Mouse (Mus musculus) cerebellum, adult 2 months (tissue): ENCODE measurements around the gene Krtap4-2. TPM values are rescaled to one million over a fixed set of nuclear protein-coding genes. Genes with fewer than 3 reads are reported as not detected.
"Not testable (repeated sequence)": the region's sequence is repeated elsewhere in the genome, so short reads cannot be mapped to it uniquely, and the experiment has no call there.

Experiments
- DNase-seq, 2 experiments: peaks; one replicate each; pipeline ENCODE4 v3.0.0; 2021
- H3K27ac ChIP-seq: fragments of 200-500 bp; 2 replicates; pipeline ENCODE4 v1.5.1; 2012; ENCODE audit warnings: low read length, control low read depth, inconsistent platforms; ENCODE audit not compliant: insufficient read depth
- H3K27me3 ChIP-seq: fragments of 200-500 bp; 2 replicates; pipeline ENCODE4 v1.6.1; 2012; ENCODE audit warnings: inconsistent platforms, mild to moderate bottlenecking, low read length, moderate library complexity; ENCODE audit not compliant: control insufficient read depth, insufficient read depth
- H3K4me1 ChIP-seq: fragments of 200-500 bp; 2 replicates; pipeline ENCODE4 v1.6.1; 2011; ENCODE audit warnings: low read length; ENCODE audit not compliant: control insufficient read depth, insufficient read depth
- H3K4me3 ChIP-seq: fragments of 200-500 bp; replicated peaks from 2 replicates; pipeline ENCODE3; 2011; ENCODE audit warnings: mild to moderate bottlenecking, low read depth, low read length, control low read depth; ENCODE audit not compliant: insufficient read depth
- CTCF ChIP-seq: fragments of 200-500 bp; IDR thresholded peaks from 2 replicates; pipeline ENCODE4 v1.5.1; 2011; ENCODE audit warnings: low read depth, mild to moderate bottlenecking, control low read depth, low read length, moderate library complexity, borderline replicate concordance; ENCODE audit not compliant: insufficient read depth
- POLR2A ChIP-seq: fragments of 200-500 bp; IDR thresholded peaks from 2 replicates; pipeline ENCODE4 v1.6.1; 2011; ENCODE audit warnings: low read length, control low read depth, borderline replicate concordance; ENCODE audit not compliant: insufficient read depth
- WGBS: fragments of 180-500 bp; shearing (Covaris S2); methylation state at CpG from one replicate; pipeline ENCODE4 v1.1.7; 2018; 5-methylcytosine and 5-hydroxymethylcytosine counted together
- polyA plus RNA-seq: library from polyadenylated mRNA; depleted of rRNA; stranded (reverse); fragments of >200 nt; gene quantifications from 2 replicates; pipeline ENCODE4 v1.2.3, GENCODE M21; 2012; rRNA removed

Krtap4-2 gene
- polyA plus RNA-seq = not detected in 2 replicates

DNA sequence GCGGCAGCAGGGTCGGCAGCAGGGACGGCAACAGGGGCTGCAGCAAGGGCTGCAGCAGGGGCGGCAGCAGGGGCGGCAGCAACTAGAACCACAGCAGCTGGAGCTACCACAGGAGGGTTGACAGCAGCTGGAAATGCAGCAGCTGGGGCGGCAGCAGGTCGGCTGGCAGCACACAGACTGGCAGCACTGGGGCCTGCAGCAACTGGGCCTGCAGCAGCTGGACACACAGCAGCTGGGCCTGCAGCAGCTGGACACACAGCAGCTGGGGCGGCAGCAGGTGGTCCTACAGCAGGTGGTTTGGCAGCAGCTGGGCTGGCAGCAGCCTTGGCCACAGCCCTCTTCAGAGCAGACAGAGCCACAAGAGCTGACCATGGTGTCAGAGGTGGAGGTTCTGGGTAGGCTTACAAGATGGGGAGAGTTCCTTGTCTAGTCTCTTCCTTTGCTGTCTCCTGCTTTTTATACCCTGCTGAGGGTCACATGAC is at the start of gene Krtap4-2:
Gene Krtap4-2, minus strand, starts transcription at position 432 of the 482 bp plus-strand sequence.
- no peaks in the 10 kb centered on the region for H3K27me3 ChIP-seq
- H3K4me1 ChIP-seq = no peaks in the 10 kb centered on the region
- TF ChIP-seq CTCF (no peak), POLR2A (no peak)
- WGBS = 43% methylated on average over 8 of the region's 8 CpGs
- no peak within 1 kb of the TSS for H3K27ac ChIP-seq
- no peak for DNase-seq
- no peak within 1 kb of the TSS for H3K4me3 ChIP-seq

DNA sequence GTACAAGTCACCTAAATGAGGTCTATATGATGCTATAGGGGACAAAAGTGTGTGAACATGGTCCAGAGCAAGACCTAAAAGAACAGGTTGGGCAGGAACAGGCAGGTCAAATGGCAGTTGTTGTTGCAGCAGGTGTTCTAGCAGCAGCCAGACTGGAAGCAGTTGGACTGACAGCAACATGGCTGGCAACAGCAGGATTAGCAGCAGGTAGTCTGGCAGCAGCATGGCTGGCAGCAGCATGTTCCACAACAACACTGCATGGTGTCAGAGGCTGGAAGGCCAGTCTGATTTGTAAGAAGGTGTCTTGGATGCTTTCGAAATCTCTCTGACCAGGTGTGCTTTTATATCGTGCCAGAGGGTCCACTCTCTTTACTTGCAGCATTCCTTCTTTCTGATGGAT is 48.6 kb upstream of the Krtap4-2 start:
- no peak for DNase-seq
- Histone ChIP-seq H3K27me3 (no peaks in the 10 kb centered on the region), H3K4me3 (no peak overlapping the region), H3K4me1 (no peaks in the 10 kb centered on the region), H3K27ac (no peak overlapping the region)
- WGBS = 43% methylated on average over 2 of the region's 2 CpGs
- TF ChIP-seq CTCF = no peak
- no peak for TF ChIP-seq POLR2A

DNA sequence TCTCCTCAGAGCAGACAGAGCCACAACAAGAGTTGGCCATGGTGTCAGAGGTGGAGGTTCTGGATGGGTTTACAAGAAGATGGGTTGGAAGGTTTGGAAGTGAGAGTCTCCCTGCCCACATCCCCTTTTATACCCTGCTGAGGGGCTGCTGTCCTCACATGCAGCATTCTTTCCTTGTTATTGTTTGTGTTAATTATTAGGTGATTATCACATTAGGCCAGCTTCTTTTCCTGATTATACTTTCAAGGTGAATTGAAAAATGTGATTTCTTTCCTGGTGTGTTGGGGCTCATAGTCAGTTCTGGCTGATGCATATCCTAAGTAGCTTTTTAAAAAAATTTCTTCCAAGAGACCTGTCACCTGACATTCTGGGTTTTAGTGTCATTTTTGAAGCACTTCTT is 31.0 kb upstream of the Krtap4-2 start, which contains the start of gene Krtap4-6:
Gene Krtap4-6, minus strand, starts transcription at position 101 of the 400 bp plus-strand sequence.
- no peak for DNase-seq
- Histone ChIP-seq H3K27ac (no peak within 1 kb of the TSS), H3K4me1 (no peaks in the 10 kb centered on the region), H3K27me3 (no peaks in the 10 kb centered on the region), H3K4me3 (no peak within 1 kb of the TSS)
- TF ChIP-seq CTCF (no peak), POLR2A (no peak)

DNA sequence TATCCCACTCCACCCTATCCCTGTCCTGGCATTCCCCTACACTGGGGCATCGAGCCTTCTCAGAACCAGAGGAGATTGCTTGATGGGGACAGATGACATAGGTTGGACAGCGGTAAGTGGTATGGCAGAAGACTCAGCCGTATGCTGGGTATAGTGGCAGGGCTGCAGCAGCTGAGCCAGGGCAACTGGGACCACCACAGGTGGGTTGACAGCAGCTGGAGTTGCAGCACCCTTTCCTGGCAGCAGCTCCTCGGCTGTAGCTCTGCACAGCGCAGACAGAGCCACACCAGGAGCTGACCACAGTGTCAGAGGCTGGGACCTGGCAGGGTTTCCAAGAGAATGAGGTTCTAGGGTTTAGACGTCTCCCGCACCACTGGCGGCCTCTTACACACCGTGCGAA is 27.9 kb upstream of the Krtap4-2 start:
- no peak for TF ChIP-seq CTCF
- no peak for TF ChIP-seq POLR2A
- H3K27me3 ChIP-seq = no peaks in the 10 kb centered on the region
- no peak overlapping the region for H3K27ac ChIP-seq
- DNase-seq = no peak
- H3K4me3 ChIP-seq = no peak overlapping the region
- no peaks in the 10 kb centered on the region for H3K4me1 ChIP-seq
- 80% methylated on average over 10 of the region's 10 CpGs for WGBS

DNA sequence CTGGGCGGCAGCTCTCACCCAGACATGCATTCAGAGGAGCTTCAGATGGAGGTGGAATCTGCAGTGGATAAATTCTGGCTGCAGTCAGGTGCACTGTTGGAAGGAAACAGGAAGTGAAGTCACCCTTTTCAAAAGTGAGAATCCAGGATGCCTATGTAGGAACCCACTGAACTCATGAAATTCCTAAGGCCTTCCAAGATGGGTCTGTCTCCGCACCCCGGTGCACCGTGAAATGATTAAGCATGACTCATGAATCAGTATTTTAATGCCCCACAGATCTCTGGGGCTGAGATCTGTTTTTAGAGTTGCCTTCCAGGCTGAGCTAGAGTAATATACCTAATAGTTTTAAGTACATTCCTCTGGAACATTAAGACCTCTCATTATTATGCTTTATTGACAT is 24.4 kb upstream of the Krtap4-2 start:
- H3K27me3 ChIP-seq = no peaks in the 10 kb centered on the region
- no peak overlapping the region for H3K4me3 ChIP-seq
- no peak for DNase-seq
- H3K27ac ChIP-seq = no peak overlapping the region
- H3K4me1 ChIP-seq = no peaks in the 10 kb centered on the region
- TF ChIP-seq POLR2A (no peak), CTCF (no peak)
- WGBS = 88% methylated on average over 4 of the region's 4 CpGs

DNA sequence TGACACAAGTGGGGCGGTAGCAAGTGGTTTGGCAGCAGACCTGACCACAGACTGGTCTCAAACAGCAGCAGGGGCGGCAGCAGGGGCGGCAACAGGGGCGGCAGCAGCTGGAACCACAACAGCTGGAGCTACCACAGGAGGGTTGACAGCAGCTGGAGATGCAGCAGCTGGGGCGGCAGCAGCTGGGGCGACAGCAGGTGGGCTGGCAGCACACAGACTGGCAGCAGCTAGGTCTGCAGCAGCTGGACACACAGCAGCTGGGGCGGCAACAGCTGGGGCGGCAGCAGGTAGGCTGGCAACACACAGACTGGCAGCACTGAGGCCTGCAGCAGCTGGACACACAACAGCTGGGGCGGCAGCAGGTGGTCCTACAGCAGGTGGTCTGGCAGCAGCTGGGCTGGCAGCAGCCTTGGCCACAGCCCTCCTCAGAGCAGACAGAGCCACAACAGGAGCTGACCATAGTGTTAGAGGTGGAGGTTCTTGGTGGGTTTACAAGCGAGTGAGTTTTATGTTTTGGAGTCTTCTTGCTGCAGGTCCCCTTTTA is 23.7 kb upstream of the Krtap4-2 start, which contains the start of gene Gm11563:
Gene Gm11563, minus strand, starts transcription at position 494 of the 544 bp plus-strand sequence.
- not testable (repeated sequence) for H3K27me3 ChIP-seq, H3K4me1 ChIP-seq, H3K27ac ChIP-seq, DNase-seq, H3K4me3 ChIP-seq
- WGBS = 68% methylated on average over 10 of the region's 10 CpGs

DNA sequence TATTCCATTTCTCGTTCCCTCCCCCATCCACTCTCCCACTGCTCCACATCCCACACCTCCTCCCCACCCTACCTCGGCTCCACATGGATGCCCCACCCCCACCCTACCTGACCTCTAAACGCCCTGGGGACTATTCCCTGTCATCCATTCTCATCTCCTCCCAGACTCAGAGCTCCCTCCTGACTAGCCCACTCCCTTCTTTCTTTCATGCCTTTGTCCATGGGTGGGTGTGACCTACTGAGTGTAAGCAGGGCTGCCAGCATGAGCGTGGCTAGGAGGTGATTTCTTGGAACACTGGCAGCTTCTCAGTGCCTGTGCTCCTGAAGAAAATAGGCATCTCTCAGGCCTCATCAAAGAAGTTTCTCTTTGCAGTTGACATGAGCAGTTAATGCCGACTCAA is 22.2 kb upstream of the Krtap4-2 start:
- WGBS = 54% methylated on average over 5 of the region's 5 CpGs
- Histone ChIP-seq H3K27me3 (no peaks in the 10 kb centered on the region), H3K27ac (no peak overlapping the region), H3K4me3 (no peak overlapping the region), H3K4me1 (no peaks in the 10 kb centered on the region)
- DNase-seq = no peak
- no peak for TF ChIP-seq POLR2A
- no peak for TF ChIP-seq CTCF

DNA sequence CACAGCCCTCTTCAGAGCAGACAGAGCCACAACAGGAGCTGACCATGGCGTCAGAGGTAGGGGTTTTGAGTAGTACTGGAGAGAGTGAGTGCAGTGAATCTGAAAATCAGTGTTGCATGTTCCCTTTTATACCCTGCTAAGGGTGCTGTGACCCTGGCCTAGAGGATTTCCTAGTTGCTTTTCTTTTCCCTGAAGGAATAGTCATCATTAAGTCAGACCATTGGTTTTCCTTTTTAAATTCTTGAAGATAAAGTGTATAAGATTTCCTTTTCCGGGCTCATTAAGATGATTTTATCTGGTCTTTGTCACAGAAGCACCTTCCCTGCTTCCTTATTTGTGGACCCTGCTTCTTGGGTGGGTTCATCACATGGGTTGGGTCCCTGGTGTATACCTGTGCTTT is 15.3 kb upstream of the Krtap4-2 start, which contains the start of gene Gm11555:
Gene Gm11555, minus strand, starts transcription at position 101 of the 400 bp plus-strand sequence.
- Histone ChIP-seq H3K4me1 (no peaks in the 10 kb centered on the region), H3K27ac (no peak within 1 kb of the TSS), H3K4me3 (no peak within 1 kb of the TSS), H3K27me3 (no peaks in the 10 kb centered on the region)
- WGBS = 77% methylated on average over 2 of the region's 2 CpGs
- TF ChIP-seq CTCF (no peak), POLR2A (no peak)
- no peak for DNase-seq

DNA sequence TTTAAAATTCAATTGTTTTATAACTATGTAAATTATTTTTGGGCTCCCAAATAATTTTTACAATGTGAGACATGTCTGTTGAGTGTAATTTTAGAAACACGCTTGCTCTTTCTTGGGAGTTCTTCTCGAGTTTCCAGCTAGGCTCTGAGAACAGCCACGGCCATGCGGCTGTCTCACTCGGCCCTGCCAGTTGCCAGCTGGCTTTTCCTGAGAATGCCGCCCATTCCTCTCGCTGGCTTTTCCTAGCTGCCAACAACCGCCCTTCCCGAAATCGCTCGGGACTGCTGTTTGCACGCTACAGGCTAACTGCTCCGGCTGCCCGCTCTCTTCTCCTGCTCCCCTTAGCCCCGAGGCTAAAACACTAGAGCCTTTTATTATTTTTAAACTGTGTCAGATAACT is 11.6 kb upstream of the Krtap4-2 start:
- H3K27ac ChIP-seq = no peak overlapping the region
- no peaks in the 10 kb centered on the region for H3K27me3 ChIP-seq
- H3K4me1 ChIP-seq = no peaks in the 10 kb centered on the region
- no peak for DNase-seq
- TF ChIP-seq CTCF (no peak), POLR2A (no peak)
- no peak overlapping the region for H3K4me3 ChIP-seq
- WGBS = 58% methylated on average over 15 of the region's 15 CpGs
